Comparison of ENCODE assay signal across 28 mouse cellular contexts in genomic region chr10:93595831-93596230, GRCm38 (mm10). TPM values are rescaled to one million over a fixed set of nuclear protein-coding genes. Genes with fewer than 3 reads are reported as not detected.
DNase-seq lines count a peak whose midpoint lies in the region; ATAC-seq and TF ChIP-seq lines count a peak whose summit lies in the region.
"Had no signal": no experiment of that assay in that cellular context is flagged by ENCODE, and none has a peak within 500 bp of the region (broad histone marks: within the 10 kb centered on the region; RNA-seq: fewer than 3 reads in every experiment).

No protein-coding gene starts in this region.

- no peak for TF ChIP-seq CTCF in Patski (IDR thresholded peaks at IDR 0.05)

- no peak overlapping the region for H3K4me3 ChIP-seq in midbrain, embryonic 14.5 days (replicated peaks; ENCODE audit: low read depth, low read length)
- H3K4me3 ChIP-seq: forebrain, embryonic 12.5 days; heart, embryonic 13.5 days; hindbrain, embryonic 13.5 days; limb, embryonic 13.5 days; liver, embryonic 12.5 days; midbrain, embryonic 10.5 days; neural tube, embryonic 12.5 days had no signal

- H3K4me1 ChIP-seq in midbrain, embryonic 14.5 days (ENCODE audit: control insufficient read depth, insufficient read depth, low read length) = 0 out of 2 replicates have a peak, but pooled peaks cover 3% of the 10 kb centered on the region
- H3K4me1 ChIP-seq: hindbrain, embryonic 13.5 days; limb, embryonic 13.5 days; neural tube, embryonic 12.5 days had no signal

- ATAC-seq in Patski = peak; percentile 17
- no peak for ATAC-seq in midbrain, embryonic 14.5 days (ENCODE audit: low FRiP score, low TSS enrichment)
- ATAC-seq: liver, embryonic 12.5 days had no signal

- H3K4me2 ChIP-seq in midbrain, embryonic 14.5 days (ENCODE audit: low read length) = no peak overlapping the region
- H3K4me2 ChIP-seq: forebrain, embryonic 12.5 days; heart, embryonic 13.5 days; hindbrain, embryonic 13.5 days; limb, embryonic 13.5 days; liver, embryonic 12.5 days; neural tube, embryonic 12.5 days had no signal

- H3K27me3 ChIP-seq in Patski = no peaks in the 10 kb centered on the region
- H3K27me3 ChIP-seq in midbrain, embryonic 14.5 days (ENCODE audit: control insufficient read depth, insufficient read depth, low read length) = no peaks in the 10 kb centered on the region
- H3K27me3 ChIP-seq: neural tube, embryonic 12.5 days had no signal

- DNase-seq in adrenal gland, adult (ENCODE audit: inconsistent age in 2 of 2, low spot score in 1 of 2) = peak; percentile 82 to 85
- no peak for DNase-seq in adrenal gland, postnatal 4 days (ENCODE audit: low spot score in 2 of 2)
- peak; percentile 19 for DNase-seq in lung, postnatal 14 days
- no peak for DNase-seq in lung, adult 18-20 months
- DNase-seq in Patski (ENCODE audit: low read depth, low spot score) = no peak
- DNase-seq in adrenal gland, postnatal 36 days = peak; percentile 49 to 64
- no peak for DNase-seq in midbrain, embryonic 14.5 days
- DNase-seq in yolk sac, embryonic 10.5 days (ENCODE audit: low spot score) = no peak
- DNase-seq: cerebellum, adult 18-20 months; cerebellum, postnatal 14 days; heart, postnatal 14 days; kidney, adult 18-20 months; layer of hippocampus, adult 9-11 months; lung, adult 2 months had no signal

- H3K27ac ChIP-seq in midbrain, embryonic 14.5 days (replicated peaks; ENCODE audit: low read depth, low read length) = no peak overlapping the region
- H3K27ac ChIP-seq: forebrain, embryonic 12.5 days; heart, embryonic 13.5 days; hindbrain, embryonic 13.5 days; limb, embryonic 13.5 days; liver, embryonic 12.5 days; midbrain, embryonic 10.5 days; neural tube, embryonic 12.5 days; stomach, postnatal 0 days had no signal

- no peaks in the 10 kb centered on the region for H3K9me3 ChIP-seq in midbrain, embryonic 14.5 days (ENCODE audit: control insufficient read depth, low read length)
- H3K9me3 ChIP-seq: forebrain, embryonic 12.5 days; heart, embryonic 13.5 days; hindbrain, embryonic 13.5 days; limb, embryonic 13.5 days; liver, embryonic 12.5 days; midbrain, embryonic 10.5 days; neural tube, embryonic 12.5 days had no signal

- H3K36me3 ChIP-seq in midbrain, embryonic 14.5 days (ENCODE audit: control insufficient read depth, insufficient read depth, low read length) = no peaks in the 10 kb centered on the region
- H3K36me3 ChIP-seq: forebrain, embryonic 12.5 days; heart, embryonic 13.5 days; hindbrain, embryonic 13.5 days; limb, embryonic 13.5 days; liver, embryonic 12.5 days; midbrain, embryonic 10.5 days; neural tube, embryonic 12.5 days had no signal

- CTCF ChIA-PET in Patski (lab: Charles Lee) = interaction anchor here (0.7 to 2.3 kb wide), 6 partner anchors 46 to 217 kb away, joined by 3 to 10 read pairs (median 3); no protein-coding TSS in a partner anchor

- WGBS in midbrain, embryonic 14.5 days = 73% methylated on average over 4 of the region's 4 CpGs

- H3K9ac ChIP-seq in midbrain, embryonic 14.5 days (replicated peaks; ENCODE audit: low read length) = no peak overlapping the region
- H3K9ac ChIP-seq: forebrain, embryonic 12.5 days; heart, embryonic 13.5 days; hindbrain, embryonic 13.5 days; limb, embryonic 13.5 days; liver, embryonic 12.5 days; neural tube, embryonic 12.5 days had no signal

- in situ Hi-C loops in Patski (cut with MboI; ENCODE audit: low pct_unique_long_range_greater_than_20kb) = loop anchor here (5.0 kb wide), 1 partner anchor 41 kb away; no protein-coding TSS in a partner anchor

- POLR2A ChIA-PET in Patski (lab: Charles Lee) = interaction anchor here (1.3 kb wide), 1 partner anchor 45 kb away, joined by 5 read pairs; no protein-coding TSS in a partner anchor

RNA-seq across cellular contexts. Expression of gene Snrpf, which starts 6.3 kb away (rescaled TPM):
- 10 to 100 TPM; 22.7 to 23.7 TPM for total RNA-seq in adrenal gland, postnatal 4 days (2021)
- polyA plus RNA-seq in Patski (2021) = 55.6 TPM
- 10 to 100 TPM; 15.3 to 17.3 TPM for total RNA-seq in adrenal gland, postnatal 36 days (2021)
- 75.9 and 87.0 TPM in 2 replicates for polyA plus RNA-seq in midbrain, embryonic 14.5 days (2014; fragmentation: Nextera tagmentation; extraction: Ambion mirVana)

RNA-seq across cellular contexts. Expression of gene Ntn4, which starts 44.6 kb away (rescaled TPM):
- 10 to 100 TPM; 12.9 to 14.8 TPM for total RNA-seq in adrenal gland, postnatal 4 days (2021)
- 159 TPM for polyA plus RNA-seq in Patski (2021)
- 10 to 100 TPM; 14.7 to 15.2 TPM for total RNA-seq in adrenal gland, postnatal 36 days (2021)
- 0.86 and 2.0 TPM in 2 replicates for polyA plus RNA-seq in midbrain, embryonic 14.5 days (2014; fragmentation: Nextera tagmentation; extraction: Ambion mirVana)
- total RNA-seq: granulocyte monocyte progenitor cell, adult 5-6 weeks had no signal

RNA-seq across cellular contexts. Expression of gene Ccdc38, which starts 55.4 kb away (rescaled TPM):
- total RNA-seq in adrenal gland, postnatal 4 days (2021) = not detected
- 0.12 TPM for polyA plus RNA-seq in Patski (2021)
- not detected for total RNA-seq in adrenal gland, postnatal 36 days (2021)
- 0.34 and 0.53 TPM in 2 replicates for polyA plus RNA-seq in midbrain, embryonic 14.5 days (2014; fragmentation: Nextera tagmentation; extraction: Ambion mirVana)
- total RNA-seq: gastrocnemius, adult 18-20 months; heart, postnatal 14 days; left cerebral cortex, adult 18-20 months; left cerebral cortex, postnatal 25 days had no signal
- polyA plus RNA-seq: large intestine, adult 2 months; urinary bladder, adult 2 months had no signal

RNA-seq across cellular contexts. Expression of gene Amdhd1, which starts 56.0 kb away (rescaled TPM):
- total RNA-seq in adrenal gland, postnatal 4 days (2021) = 1 to 10 TPM in 1 of 2 experiments, under 1 TPM in 1; 0.36 to 4.0 TPM
- polyA plus RNA-seq in Patski (2021) = 0.09 TPM
- under 1 TPM in 1 of 2 experiments, not detected in 1; 0.17 TPM for total RNA-seq in adrenal gland, postnatal 36 days (2021)
- not detected in 2 replicates for polyA plus RNA-seq in midbrain, embryonic 14.5 days (2014; fragmentation: Nextera tagmentation; extraction: Ambion mirVana)
- total RNA-seq: granulocyte monocyte progenitor cell, adult 5-6 weeks; heart, postnatal 14 days had no signal
- polyA plus RNA-seq: neural tube, embryonic 12.5 days had no signal

Comparison
In these comparisons a context has a peak if more than half of its experiments do, and no peak if none do; other contexts are left out.
1. DNase-seq: peak in adrenal gland, adult (2 of 2), lung, postnatal 14 days (single experiment) and adrenal gland, postnatal 36 days (2 of 2); none in adrenal gland, postnatal 4 days (0 of 2), lung, adult 18-20 months (0 of 2), Patski (single experiment), midbrain, embryonic 14.5 days (single experiment) and yolk sac, embryonic 10.5 days (single experiment).